Mouse (Mus musculus): ENCODE measurements around the gene Itprip.
"Not testable (repeated sequence)": the region's sequence is repeated elsewhere in the genome, so short reads cannot be mapped to it uniquely, and the experiment has no call there.

The Itprip gene

DNA sequence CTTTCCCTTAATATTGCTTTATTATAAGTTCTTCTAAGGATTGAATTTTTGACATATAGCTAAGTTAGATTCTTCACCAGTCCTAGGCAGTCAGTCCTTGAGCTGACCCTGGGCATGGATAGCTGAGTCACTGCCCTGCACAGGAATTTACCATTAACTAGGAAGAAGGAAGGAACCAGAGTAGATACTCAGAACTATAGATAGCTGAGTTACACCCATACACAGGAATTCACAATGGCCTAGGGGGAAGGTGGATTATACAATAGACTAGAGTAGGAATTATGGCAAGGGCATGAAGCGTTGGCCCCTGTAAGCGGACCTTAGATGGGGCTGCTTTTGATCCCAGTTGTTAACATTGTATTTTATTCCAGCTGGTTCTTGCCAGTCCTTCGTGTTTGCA lies 67.0 kb downstream of the Itprip start:
- DNase-seq = not testable (repeated sequence)

- DNase-seq = no peak
Measured at GRCm38 (mm10) chr19:47849735-47850134, 69.4 kb downstream of the Itprip start.
